Mouse (Mus musculus): ENCODE data around the gene Uba7.

The Uba7 gene

GRCm38 (mm10) chr9:107961881-107962280 is 13.4 kb upstream of the Uba7 start:
- DNase-seq (ENCODE audit: low spot score in 2 of 2): no peak

DNA sequence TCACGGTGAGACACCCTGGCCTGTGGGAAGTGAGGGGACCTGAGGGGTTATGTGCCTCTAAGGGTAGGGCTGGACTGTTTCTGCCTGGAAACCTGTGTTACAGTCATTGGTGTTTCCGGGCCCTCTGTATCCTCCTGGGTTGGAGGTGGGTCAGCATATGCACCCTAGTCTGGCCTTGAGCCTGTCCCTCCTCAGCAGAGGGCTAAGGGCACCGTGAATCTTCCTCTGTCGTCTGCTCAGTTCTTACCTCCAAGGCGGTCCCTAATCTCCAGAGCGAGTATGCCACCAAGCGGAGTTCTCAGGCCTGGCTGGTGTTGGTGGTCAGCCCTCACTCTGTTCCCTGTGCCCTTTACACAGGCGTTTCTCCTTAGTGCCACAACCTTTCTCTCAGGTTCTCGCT is 12.4 kb upstream of the Uba7 start:
- no peak for DNase-seq (ENCODE audit: low spot score in 2 of 2)

DNA sequence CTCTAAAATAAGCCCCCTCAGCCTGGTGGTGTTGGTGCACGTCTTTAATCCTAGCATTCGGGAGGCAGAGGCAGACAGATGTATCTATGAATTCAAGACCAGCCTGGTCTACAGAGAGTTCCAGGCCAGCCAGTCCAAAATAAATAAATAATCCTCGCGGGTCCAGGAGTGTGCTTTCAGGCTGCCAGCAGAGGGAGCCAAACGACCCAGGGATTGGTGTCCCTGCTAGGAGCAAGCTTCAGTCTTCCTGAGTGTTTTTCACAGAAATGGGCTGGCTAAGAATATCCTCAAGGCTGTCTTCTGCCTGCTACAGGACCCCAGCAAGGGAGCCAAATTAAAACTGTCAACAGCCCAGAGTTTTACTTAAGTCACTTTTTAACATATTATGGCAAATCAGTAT is 11.6 kb upstream of the Uba7 start:
- peak; percentile 82 to 91 for DNase-seq (ENCODE audit: low spot score in 2 of 2)

GRCm38 (mm10) chr9:107964681-107965080 is 10.6 kb upstream of the Uba7 start:
- peak in 1 of 2 experiments; percentile 13 for DNase-seq (ENCODE audit: low spot score in 2 of 2)

DNA sequence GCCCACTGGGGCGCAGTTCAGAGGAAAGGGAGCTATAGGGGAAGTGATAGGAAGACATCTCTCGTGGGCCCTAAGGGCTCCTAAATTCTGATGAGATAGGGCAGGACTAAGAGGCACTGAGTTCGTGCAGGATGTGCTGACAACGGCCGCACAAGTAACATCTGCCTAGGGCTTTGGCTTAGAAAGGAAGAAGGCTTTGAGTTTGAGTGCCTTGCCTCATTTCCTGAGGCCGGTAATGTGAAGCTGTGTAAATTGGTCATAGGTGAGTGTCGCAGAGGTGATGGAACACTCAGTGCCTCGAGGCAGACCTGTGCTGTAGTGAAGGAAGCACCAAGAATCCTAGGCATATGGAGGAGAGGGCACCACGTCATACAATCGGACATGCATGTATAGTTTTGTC is 8.6 kb upstream of the Uba7 start:
- no peak for DNase-seq (ENCODE audit: low spot score in 2 of 2)

GRCm38 (mm10) chr9:107967437-107967836 is 7.9 kb upstream of the Uba7 start:
- no peak for DNase-seq (ENCODE audit: low spot score in 2 of 2)

GRCm38 (mm10) chr9:107968531-107968930 is 6.8 kb upstream of the Uba7 start:
- no peak for DNase-seq (ENCODE audit: low spot score in 2 of 2)

DNA sequence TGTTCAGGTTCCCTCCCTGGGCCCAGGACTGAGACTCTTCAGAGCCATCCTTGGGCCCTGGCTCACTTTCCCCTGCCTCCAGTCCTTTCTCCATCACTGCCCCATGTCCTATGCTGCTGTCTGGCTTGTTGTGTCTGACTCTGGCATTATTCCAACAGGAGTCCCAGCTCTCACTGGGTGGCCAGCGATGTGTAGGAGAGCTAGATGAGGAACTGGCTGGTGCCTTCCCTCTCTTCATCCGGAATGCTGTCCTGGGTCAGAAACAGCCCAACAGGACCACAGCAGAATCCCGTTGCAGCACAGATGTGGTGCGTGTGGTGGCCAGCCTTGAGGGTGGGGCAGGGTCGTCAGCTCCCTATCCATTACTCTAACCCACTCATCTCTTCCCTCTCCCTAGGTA is 5.0 kb upstream of the Uba7 start:
- no peak for DNase-seq (ENCODE audit: low spot score in 2 of 2)

DNA sequence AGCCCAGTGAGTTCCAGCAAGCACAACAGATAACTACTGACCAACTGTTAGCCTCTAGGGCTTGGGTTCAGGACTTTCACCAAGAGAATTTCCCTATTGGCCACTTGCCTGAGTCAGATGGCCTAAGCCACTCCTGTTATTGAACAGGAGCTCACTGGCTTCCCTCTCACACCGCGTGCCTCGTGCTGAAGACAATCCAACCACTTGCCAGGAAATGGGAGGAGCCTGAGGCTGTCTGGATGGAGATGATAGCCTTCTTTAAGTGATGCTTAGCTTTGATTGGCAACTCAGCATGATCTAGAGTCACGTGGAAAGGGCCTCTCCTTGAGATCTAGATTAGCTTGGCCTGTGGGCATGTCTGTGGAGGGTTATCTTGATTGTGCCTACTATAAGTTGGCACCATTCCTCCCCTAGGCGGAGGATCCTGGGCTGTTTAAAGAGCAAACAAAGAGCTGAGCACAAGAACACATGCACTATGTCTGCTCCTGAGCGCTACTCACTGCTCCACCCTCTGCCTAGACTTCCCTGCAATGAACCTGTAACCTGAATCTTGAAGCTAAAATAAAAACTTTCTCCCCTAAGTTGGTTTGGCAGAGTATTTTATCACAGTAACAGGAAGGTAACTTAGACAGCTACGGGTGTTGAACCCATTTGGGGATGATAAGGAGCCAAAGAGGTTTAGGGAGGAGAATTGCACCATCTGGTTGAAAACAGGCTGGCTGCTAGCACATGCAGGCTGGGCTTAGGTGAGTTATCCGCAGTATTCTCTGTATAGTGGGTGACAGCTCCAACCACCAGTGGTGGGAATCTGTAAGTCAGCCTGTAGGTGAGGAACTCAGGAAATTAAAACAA is 3.4 kb upstream of the Uba7 start:
- DNase-seq (ENCODE audit: low spot score in 2 of 2): peak; percentile 61 to 78

DNA sequence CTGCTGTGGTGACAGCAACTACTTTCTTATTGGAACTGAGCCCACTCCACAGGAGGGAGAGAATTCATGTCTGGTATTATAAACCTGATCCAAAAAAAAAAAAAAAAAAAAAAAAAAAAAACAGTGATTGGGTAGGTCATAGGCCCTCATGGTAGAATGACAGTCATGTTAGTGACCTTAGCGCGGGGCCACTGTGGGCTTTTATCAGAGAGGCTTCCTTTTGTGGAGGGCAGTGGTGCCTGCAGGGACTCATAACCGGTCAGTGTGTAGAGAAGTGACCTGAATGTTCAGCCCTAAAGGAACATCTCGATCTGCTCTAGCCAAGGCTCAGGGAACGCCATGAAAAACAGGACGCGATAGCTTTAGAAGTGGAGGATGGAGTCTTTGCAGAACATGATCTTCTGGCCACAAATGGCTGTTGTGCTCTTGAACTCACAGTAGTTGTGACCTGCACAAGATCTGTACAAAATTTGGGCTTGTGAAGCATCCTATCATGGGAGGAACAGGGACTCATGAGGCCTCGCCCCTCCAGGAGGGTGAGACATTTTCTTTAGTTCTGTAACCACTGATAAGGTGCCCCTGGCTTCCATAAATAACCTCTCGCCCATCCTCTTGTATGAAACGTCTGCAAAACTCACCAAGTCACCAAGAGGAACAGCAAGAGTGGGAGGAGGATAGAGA is 674 bp upstream of the Uba7 start:
- peak; percentile 56 to 58 for DNase-seq (ENCODE audit: low spot score in 2 of 2)

DNA sequence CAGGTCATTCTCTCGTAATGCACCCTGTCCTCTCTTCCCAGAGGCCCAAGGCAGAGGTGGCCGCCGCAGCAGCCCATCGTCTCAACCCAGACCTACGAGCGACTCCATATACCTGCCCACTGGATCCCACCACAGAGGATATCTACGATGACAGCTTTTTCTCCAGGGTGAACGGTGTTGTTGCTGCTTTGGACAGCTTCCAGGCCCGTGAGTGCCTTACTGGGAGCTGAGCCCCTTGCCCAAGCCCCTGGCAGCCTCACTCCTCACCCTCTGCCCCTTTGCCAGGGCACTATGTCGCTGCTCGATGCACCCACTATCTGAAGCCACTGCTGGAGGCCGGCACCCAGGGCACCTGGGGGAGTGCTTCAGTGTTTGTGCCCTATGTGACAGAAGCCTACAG is 3.5 kb downstream of the Uba7 start:
- DNase-seq (ENCODE audit: low spot score in 2 of 2): no peak

GRCm38 (mm10) chr9:107981684-107982605 is 6.6 kb downstream of the Uba7 start:
- DNase-seq (ENCODE audit: low spot score in 2 of 2): peak; percentile 39 to 53

DNA sequence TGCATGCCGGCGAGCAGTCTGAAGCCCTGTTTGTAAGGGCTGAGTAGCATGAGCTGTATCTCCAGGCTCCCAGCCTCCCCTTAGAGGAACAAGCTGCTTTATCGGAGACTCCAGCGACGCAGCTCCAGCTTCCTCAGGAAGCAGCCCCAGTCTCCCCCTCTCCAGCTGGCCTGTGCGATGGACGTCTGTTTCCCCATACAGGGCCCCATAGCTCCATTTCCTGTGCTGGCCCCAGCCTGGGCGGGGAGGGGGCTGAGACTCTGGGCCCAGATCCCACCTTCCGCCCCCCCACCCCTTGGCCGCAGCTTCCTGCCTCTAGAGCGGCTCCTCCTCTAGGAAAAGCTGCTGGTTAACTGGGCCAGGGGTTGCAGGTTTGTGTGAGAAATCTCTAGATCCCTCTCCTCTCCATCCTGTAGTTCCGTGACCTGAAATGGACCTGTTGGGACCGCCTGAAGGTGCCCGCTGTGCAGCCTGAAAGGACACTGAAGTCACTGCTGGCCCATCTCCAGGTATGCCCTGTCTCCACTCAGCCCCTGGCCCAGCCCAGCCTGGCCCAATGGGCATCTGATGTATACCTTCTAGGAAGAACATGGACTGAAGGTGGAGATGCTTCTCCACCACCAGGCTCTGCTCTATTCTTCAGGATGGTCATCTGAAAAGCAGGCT is 7.5 kb downstream of the Uba7 start, which contains the start of gene Gm20661:
Gm20661 (plus strand) TSS at position 378 of the 666 bp plus-strand sequence.
- peak; percentile 68 to 83 for DNase-seq (ENCODE audit: low spot score in 2 of 2)

DNA sequence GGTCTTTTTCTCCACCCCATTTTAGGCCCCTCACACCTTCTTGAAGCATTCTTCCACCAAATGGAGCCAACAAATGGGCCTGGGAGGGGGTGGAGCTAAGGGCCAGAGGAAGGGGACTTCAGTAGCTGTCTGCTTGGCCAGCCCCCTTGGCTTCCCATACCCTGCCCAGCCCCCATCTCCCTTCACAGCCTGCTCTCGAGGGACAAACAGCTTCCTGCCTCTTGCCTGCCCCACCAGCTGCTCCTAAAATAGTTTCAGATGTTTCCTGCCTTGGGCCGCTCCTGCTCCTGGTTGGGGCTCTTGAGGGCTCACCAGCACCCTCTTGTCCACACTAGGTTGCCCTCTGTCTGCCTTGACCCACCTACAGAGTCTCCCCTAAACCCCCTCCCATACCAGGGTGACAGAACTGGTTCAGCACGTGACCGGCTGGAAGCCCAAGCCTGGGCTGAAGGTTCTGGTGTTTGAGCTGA is 8.2 kb downstream of the Uba7 start:
- peak in 1 of 2 experiments; percentile 67 for DNase-seq (ENCODE audit: low spot score in 2 of 2)

DNA sequence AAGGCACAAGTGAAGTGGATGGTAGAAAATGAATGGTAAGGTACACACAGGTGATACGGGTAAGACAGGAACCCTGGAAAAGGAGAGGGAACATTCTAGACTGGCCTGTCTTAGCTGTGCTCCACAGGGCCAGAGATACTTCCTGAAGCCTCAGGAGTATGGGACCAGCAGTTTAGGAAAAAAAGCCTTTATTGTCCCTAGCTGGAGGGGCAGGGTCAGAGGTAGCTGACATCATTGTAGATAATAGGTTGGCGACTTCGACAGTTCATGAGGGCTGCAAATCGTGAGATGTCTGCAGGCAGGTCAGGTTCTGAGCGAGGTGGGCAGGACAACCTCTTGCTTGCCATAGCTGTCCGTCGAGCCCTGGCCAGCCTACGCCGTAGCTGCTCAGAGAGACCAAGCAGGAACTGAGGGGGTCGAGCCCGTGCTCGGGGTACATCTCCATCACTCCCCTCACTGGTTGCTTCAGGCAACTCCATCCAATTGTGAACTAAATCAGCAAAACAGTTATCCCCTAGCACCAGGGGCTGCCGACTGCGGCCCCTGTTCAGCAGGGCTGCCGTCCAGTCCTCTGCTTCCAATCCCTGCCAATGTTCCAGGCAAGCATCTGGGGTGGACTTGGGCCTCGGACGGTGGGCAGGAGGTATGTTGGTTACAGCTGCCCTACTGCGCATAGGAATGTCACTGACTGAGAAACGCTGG is 8.9 kb downstream of the Uba7 start:
- peak; percentile 49 to 62 for DNase-seq (ENCODE audit: low spot score in 2 of 2)

- DNase-seq (ENCODE audit: low spot score in 2 of 2): peak in 1 of 2 experiments; percentile 58
These were observed 9.4 kb downstream of the Uba7 start for GRCm38 (mm10) chr9:107984754-107985055.

DNA sequence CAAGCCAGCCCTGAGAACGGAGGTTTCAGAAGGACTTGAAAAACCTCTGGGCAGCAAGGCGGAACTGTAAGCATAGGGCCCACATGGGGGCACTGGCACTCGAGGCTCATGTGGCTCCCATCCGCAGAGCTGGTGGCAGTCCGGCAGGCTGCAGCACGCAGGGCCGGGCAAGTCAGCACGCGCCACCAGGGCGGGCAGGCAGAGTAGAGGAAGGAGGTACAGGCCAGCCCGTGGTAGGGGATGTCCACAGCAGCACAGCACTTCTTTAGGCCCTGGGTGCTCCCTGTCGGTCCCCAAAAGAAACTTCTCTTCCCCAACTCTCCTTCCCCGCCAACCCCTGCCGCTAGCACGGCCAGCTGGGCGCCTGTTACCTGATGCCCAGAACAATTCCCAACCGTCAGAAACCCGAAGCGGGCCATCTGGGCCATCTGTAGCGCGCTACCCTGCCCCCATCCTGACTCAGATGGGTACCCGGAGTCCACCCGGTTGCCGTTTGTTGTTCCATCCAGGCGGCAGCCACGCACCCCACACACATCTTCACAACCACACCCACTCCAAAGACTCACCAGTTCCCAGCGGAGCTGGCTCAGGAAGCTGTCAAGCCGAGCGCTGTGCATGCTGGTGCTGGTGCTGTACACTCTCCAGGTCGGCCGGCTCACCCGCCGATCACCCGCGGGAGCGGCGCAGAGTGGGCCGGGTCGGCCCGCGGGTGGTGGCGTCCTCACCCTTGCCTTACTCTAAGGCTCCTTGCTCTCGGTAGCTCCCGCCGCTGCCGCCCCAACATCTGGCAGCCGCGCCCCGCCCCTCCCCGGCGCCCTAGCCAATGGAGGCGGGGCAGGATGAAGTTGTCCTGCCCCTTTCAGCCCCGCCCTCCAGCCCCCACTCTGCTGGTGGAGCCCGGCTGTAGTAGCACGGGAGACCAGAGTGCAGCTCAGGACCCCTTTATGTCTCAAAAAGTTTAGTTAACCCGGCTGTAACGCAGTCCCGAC is 10.1 kb downstream of the Uba7 start, which contains the start of gene Inka1:
Inka1 (minus strand) TSS at position 749 of the 989 bp plus-strand sequence.
- peak; percentile 94 to 97 for DNase-seq (ENCODE audit: low spot score in 2 of 2)

- DNase-seq (ENCODE audit: low spot score in 2 of 2): peak; percentile 71 to 85
These were observed 11.1 kb downstream of the Uba7 start for GRCm38 (mm10) chr9:107986376-107986775.

GRCm38 (mm10) chr9:107987950-107988349 is 12.6 kb downstream of the Uba7 start:
- no peak for DNase-seq (ENCODE audit: low spot score in 2 of 2)

Measured in spleen, postnatal 10 days (tissue).